Mouse (Mus musculus): ENCODE data around the gene Zmym3.
"Not testable (repeated sequence)": the region's sequence is repeated elsewhere in the genome, so short reads cannot be mapped to it uniquely, and the experiment has no call there.

Gene Zmym3

GRCm38 (mm10) chrX:101376190-101376968, 44.3 kb downstream of the Zmym3 start, which contains the start of gene Gjb1:
TSS of gene Gjb1 (plus strand) at chrX:101376378.
- DNase-seq (ENCODE audit: low spot score in 2 of 2): no peak

- DNase-seq (ENCODE audit: low spot score in 2 of 2): no peak
Measured at GRCm38 (mm10) chrX:101372946-101373345, 47.7 kb downstream of the Zmym3 start.

GRCm38 (mm10) chrX:101370573-101370972, 50.1 kb downstream of the Zmym3 start:
- DNase-seq (ENCODE audit: low spot score in 2 of 2): no peak

GRCm38 (mm10) chrX:101369001-101369400, 51.6 kb downstream of the Zmym3 start:
- no peak for DNase-seq (ENCODE audit: low spot score in 2 of 2)

DNA sequence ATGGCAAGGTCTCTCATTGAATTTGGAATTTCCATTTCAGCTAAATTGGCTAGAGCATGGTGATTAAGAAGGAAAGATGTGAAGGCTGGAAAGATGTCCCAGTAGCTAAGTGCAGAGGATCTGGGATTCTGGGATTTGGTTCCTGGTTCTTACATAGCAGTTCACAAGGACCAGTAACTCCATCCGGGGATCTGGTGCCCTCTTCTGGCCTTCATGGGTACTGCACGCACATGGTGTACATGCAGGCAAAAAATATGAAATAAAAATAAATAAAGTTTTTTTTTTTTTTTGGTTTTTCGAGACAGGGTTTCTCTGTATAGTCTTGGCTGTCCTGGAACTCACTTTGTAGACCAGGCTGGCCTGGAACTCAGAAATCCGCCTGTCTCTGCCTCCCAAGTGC, 61.7 kb downstream of the Zmym3 start:
- DNase-seq (ENCODE audit: low spot score in 2 of 2): not testable (repeated sequence)
